Mouse (Mus musculus) embryonic fibroblast, embryonic 13.5 days (primary cell): ENCODE measurements at regions not wholly inside any gene's neighbourhood (a gene's known extent, or its start where the extent isn't known, plus 50 kb on each side); places are given as distances from the start of the nearest gene placed in this dataset.
"Not testable (repeated sequence)": the region's sequence is repeated elsewhere in the genome, so short reads cannot be mapped to it uniquely, and the experiment has no call there.

ENCODE experiments used
- H3K27ac ChIP-seq: 2 replicates; pipeline ENCODE4 v1.5.1; 2012; ENCODE audit warnings: low read length, control low read depth, inconsistent platforms; ENCODE audit not compliant: insufficient read depth
- H3K4me1 ChIP-seq: 2 replicates; pipeline ENCODE4 v1.6.1; 2011; ENCODE audit warnings: low read length; ENCODE audit not compliant: control insufficient read depth, insufficient read depth
- H3K4me3 ChIP-seq: 2 replicates; pipeline ENCODE4 v1.5.1; 2011; ENCODE audit warnings: mild to moderate bottlenecking, control low read depth, low read length; ENCODE audit not compliant: insufficient read depth
- CTCF ChIP-seq: IDR thresholded peaks from 2 replicates; pipeline ENCODE4 v1.5.1; 2011; ENCODE audit warnings: mild to moderate bottlenecking, control low read depth, low read length, moderate library complexity, borderline replicate concordance; ENCODE audit not compliant: insufficient read depth
- POLR2A ChIP-seq: IDR thresholded peaks from 2 replicates; pipeline ENCODE4 v1.6.1; 2011; ENCODE audit warnings: low read depth, mild to moderate bottlenecking, control low read depth, low read length, moderate library complexity

DNA sequence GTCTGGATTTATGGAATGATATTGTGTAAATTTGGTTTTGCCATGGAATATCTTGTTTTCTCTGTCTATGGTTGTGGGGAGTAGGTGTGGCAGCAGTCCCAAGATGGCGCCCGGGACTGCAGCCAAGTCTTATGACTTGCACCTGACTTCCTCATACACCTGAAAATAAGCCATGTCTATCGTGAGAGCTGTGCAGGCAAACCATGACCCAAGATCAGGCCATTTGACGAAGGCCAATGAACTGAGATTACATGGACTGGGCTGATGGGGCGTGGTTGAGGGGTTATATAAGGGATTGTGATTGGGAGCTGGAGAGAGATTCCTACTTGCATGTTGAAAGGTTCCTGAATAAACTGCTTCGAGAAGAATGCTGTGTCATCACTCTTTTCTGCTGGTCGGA lies 139.5 kb downstream of the Slc6a15 start:
- not testable (repeated sequence) for H3K4me1 ChIP-seq, H3K4me3 ChIP-seq

DNA sequence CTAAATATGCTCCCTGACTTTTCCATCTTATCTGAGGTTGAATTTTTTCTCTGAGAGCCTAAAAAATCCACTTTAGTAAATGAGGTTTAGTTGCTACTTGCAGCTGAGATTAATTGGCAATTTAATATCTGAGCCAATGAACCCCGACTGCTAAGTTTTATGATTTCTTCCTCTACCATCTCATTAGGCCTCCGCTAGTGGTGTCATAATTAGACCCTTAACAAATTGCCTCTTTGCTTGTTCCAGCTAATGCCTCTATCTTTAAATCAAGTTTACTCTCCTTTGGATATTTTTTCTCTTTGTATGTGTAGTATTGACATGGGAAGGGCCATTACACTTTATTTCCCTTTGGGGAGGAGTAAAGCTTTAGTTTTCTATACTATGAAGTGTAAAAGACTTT lies 176.9 kb downstream of the Slc6a15 start:
- H3K27ac ChIP-seq, result no peak overlapping the region
- no peak for TF ChIP-seq POLR2A
- TF ChIP-seq CTCF, result no peak
- H3K4me1 ChIP-seq, result no peaks in the 10 kb centered on the region
- H3K4me3 ChIP-seq, result no peak overlapping the region

More for the DNA sequence above, 139.5 kb downstream of the Slc6a15 start:
- H3K27ac ChIP-seq, result not testable (repeated sequence)

DNA sequence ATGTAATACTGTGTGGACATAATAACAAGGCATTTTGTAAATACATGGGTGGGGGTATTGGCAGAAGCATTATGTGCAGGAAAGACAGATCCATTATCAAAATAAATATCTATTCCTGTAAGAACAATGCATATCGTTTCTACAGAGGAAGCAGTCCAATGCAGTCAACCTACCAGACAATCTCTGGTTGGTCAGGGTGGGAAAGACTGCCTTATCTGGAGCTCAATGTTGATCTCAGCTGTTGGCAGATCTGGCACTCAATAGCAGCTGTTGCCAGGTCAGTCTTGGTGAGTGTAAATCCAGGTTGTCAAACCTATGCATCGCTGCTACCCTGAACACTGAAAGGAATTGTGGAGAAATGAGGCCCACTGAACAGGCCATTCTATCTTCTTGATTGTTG lies 181.9 kb downstream of the Slc6a15 start:
- no peaks in the 10 kb centered on the region for H3K4me1 ChIP-seq
- TF ChIP-seq CTCF, result no peak
- TF ChIP-seq POLR2A, result no peak
- no peak overlapping the region for H3K4me3 ChIP-seq
- H3K27ac ChIP-seq, result no peak overlapping the region

DNA sequence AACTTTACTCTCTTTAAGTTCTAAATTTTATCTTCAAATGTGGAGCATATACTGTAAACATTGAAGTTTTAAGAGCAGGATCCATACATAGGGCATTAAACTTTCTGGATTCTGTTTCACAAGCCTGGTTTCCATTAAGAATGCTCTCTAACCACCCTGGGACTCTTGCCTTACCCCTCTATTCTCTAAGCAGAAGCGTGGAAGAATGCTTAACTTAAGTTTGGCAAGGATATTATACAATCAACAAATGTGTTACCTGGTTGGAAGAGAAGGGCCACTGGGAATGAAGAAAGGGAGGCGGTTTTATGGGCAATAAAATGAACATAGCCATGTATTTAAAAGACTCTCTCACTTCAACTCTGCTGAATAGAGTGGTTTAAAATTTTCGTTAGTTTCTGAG lies 217.5 kb downstream of the Slc6a15 start:
- TF ChIP-seq CTCF, result no peak
- no peak for TF ChIP-seq POLR2A
- H3K4me3 ChIP-seq, result no peak overlapping the region
- H3K4me1 ChIP-seq, result no peaks in the 10 kb centered on the region
- no peak overlapping the region for H3K27ac ChIP-seq

DNA sequence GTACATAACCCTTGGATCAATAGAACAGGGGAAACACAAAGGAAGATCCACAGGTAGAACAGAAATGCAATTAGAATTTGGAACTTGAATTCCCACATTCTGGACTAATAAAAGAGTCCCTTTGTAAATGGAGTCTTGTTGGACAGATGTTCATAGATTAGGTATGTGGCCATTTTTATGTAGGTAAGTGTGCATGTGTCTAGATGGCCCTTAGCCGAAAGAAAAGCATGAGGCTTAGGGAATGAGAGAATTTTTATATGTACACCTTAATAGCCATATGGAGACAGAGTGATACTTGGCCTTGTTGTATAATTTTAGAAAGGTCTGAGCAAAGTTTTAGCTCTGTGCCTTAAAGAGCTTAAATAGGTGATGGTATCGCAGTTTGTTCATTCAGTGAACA lies 217.9 kb downstream of the Slc6a15 start:
- no peak overlapping the region for H3K4me3 ChIP-seq
- H3K4me1 ChIP-seq, result no peaks in the 10 kb centered on the region
- no peak overlapping the region for H3K27ac ChIP-seq
- no peak for TF ChIP-seq CTCF
- no peak for TF ChIP-seq POLR2A

DNA sequence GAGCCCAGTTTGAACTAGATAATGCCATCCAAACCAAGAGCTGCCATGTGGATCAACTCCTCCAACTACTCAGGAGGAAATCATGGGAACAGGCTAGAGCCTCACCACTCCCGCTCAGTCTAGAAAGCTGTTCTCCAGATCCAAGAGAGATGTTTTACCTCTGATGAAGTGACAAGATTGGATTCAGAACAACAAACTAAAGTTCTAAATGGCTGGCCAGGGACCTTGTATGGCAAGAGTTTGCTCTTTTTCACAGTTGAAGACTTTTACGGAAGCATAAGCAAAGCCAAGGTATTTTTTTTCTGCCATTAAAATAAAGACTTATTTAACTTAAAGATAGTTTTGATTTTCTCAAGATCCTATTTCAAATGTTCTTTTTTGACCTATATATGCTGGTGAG lies 224.4 kb downstream of the Slc6a15 start:
- Histone ChIP-seq H3K27ac (no peak overlapping the region), H3K4me1 (no peaks in the 10 kb centered on the region), H3K4me3 (no peak overlapping the region)
- TF ChIP-seq POLR2A (no peak), CTCF (no peak)

DNA sequence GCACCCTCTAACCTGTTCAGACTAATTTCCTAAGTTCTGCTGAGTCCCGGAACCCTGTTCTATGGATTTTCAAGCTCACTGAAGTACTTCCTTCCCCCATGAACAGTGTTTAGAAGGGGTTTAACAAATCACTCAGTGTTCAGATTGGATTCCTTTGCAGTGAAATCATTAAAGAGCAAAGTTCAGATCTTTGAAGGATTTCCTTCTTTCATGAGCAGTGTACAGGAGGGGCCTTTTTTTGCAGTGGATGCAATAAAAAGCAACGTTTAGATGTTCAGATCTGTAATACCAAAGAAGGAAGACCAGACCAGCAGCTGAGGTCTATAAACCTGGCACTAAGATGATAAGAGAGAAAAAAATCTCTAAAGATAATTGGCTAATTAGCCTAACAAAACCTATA lies 273.6 kb downstream of the Slc6a15 start:
- no peaks in the 10 kb centered on the region for H3K4me1 ChIP-seq
- no peak overlapping the region for H3K4me3 ChIP-seq
- H3K27ac ChIP-seq, result no peak overlapping the region
- no peak for TF ChIP-seq CTCF
- no peak for TF ChIP-seq POLR2A

DNA sequence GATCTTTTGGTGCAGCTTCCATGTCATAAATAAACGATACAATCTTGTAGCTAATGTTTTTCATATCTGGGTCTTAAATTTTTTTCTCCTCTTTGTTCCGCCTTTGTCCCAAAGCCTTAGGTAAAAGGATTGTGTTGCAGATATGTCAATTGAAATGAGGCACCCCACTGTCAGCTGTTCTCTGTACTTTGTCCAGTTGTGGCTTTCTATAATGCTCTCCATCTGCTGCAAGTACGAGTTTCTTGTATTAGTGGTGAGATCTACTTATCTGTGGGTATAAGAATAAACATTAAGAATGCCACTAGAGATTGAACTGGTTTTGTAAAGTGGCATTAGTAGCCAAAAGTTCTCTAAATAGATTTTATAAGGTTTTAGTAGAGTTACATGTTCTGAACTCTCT lies 282.3 kb downstream of the Slc6a15 start:
- TF ChIP-seq POLR2A, result no peak
- TF ChIP-seq CTCF, result no peak
- Histone ChIP-seq H3K27ac (peak overlapping the region; percentile 61), H3K4me3 (no peak overlapping the region), H3K4me1 (no peaks in the 10 kb centered on the region; the same call in 1 of the 2 replicates)

DNA sequence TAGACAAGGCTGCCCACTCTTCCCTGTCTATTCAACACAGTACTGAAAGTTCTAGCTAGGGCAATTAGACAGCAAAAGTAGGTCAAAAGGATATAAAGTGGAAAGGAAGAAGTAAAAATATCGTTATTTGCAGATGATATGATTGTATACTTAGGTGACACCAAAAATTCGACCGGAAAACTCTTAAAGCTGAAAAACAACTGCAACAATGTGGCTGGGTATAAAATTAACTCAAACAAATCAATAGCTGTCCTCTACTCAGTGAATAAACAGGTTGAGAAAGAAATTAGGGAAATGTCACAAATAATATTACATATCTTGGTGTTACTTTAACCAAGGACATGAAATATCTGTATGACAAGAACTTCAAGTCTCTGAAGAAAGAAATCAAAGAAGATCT lies 305.5 kb downstream of the Slc6a15 start:
- no peak for TF ChIP-seq CTCF
- no peak for TF ChIP-seq POLR2A
- H3K4me1 ChIP-seq, result no peaks in the 10 kb centered on the region
- H3K27ac ChIP-seq, result no peak overlapping the region

DNA sequence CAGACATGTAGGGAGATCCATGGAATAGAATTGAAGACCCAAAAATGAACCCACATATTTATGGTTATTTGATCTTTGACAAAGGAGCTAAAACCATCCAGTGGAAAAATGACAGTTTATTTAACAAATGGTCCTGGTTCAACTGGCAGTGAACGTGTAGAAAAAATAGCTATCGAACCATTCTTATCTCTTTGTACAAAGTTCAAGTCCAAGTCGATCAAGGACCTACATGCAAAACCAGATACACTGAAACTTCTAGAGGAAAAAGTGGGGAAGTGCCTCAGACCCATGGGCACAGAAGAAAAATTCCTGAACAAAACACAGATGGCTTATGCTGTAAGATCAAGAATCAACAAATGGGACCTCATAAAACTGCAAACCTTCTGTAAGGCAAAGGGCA lies 306.2 kb downstream of the Slc6a15 start:
- TF ChIP-seq CTCF (no peak), POLR2A (no peak)
- no peak overlapping the region for H3K4me3 ChIP-seq
- no peaks in the 10 kb centered on the region for H3K4me1 ChIP-seq
- H3K27ac ChIP-seq, result no peak overlapping the region

More for the DNA sequence above, 305.5 kb downstream of the Slc6a15 start:
- H3K4me3 ChIP-seq, result no peak overlapping the region

DNA sequence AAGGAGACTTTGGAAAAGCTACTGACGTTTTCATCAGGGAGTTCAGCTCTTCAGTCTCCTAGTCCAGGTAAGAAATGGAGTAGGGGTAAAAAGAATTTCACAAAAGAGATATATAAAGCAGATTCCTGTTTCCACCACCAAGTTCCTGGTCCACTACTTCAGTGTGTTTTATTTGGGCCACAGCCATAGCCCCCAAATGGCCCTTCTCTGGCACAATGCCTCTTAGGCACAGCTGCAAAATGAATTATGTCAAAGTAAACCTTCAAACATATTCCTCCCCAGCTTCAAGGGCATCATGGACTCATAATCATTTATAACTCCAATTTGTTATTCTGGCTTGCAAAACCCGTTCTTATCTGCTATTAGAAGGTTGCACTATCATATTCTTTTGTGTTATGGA lies 325.1 kb downstream of the Slc6a15 start:
- TF ChIP-seq POLR2A (no peak), CTCF (no peak)
- no peak overlapping the region for H3K4me3 ChIP-seq
- no peaks in the 10 kb centered on the region for H3K4me1 ChIP-seq
- no peak overlapping the region for H3K27ac ChIP-seq
